Mouse (Mus musculus): ENCODE results near the gene D030056L22Rik.
"Not testable (repeated sequence)": the region's sequence is repeated elsewhere in the genome, so short reads cannot be mapped to it uniquely, and the experiment has no call there.

The D030056L22Rik gene

GRCm38 (mm10) chr19:18712866-18713300 lies at the start of gene D030056L22Rik:
Gene D030056L22Rik, plus strand, starts transcription at chr19:18713193.
- DNase-seq (ENCODE audit: low read depth) = peak; percentile 97

GRCm38 (mm10) chr19:18663904-18664303 lies 49.1 kb upstream of the D030056L22Rik start:
- DNase-seq (ENCODE audit: low read depth) = no peak

GRCm38 (mm10) chr19:18666966-18667365 lies 46.0 kb upstream of the D030056L22Rik start:
- DNase-seq (ENCODE audit: low read depth) = no peak

GRCm38 (mm10) chr19:18669551-18669950 lies 43.4 kb upstream of the D030056L22Rik start:
- no peak for DNase-seq (ENCODE audit: low read depth)

- DNase-seq (ENCODE audit: low read depth) = peak; percentile 96
Observed at GRCm38 (mm10) chr19:18670608-18671007, 42.4 kb upstream of the D030056L22Rik start, which contains the start of gene Carnmt1. Gene Carnmt1, plus strand, starts transcription at chr19:18670764.

- peak; percentile 44 for DNase-seq (ENCODE audit: low read depth)
Observed at GRCm38 (mm10) chr19:18671056-18671741, 41.8 kb upstream of the D030056L22Rik start.

- DNase-seq (ENCODE audit: low read depth) = no peak
Observed at GRCm38 (mm10) chr19:18672498-18672897, 40.5 kb upstream of the D030056L22Rik start.

- DNase-seq (ENCODE audit: low read depth) = no peak
Observed at GRCm38 (mm10) chr19:18673116-18673515, 39.9 kb upstream of the D030056L22Rik start.

GRCm38 (mm10) chr19:18682142-18682541 lies 30.9 kb upstream of the D030056L22Rik start:
- DNase-seq (ENCODE audit: low read depth) = peak; percentile 61

- DNase-seq (ENCODE audit: low read depth) = peak; percentile 68
Observed at GRCm38 (mm10) chr19:18687556-18687955, 25.4 kb upstream of the D030056L22Rik start.

- DNase-seq (ENCODE audit: low read depth) = peak; percentile 58
Observed at GRCm38 (mm10) chr19:18692176-18692575, 20.8 kb upstream of the D030056L22Rik start.

- no peak for DNase-seq (ENCODE audit: low read depth)
Observed at GRCm38 (mm10) chr19:18692768-18693167, 20.2 kb upstream of the D030056L22Rik start.

GRCm38 (mm10) chr19:18695116-18695515 lies 17.9 kb upstream of the D030056L22Rik start:
- DNase-seq (ENCODE audit: low read depth) = no peak

GRCm38 (mm10) chr19:18695552-18695951 lies 17.4 kb upstream of the D030056L22Rik start:
- peak; percentile 39 for DNase-seq (ENCODE audit: low read depth)

- DNase-seq (ENCODE audit: low read depth) = no peak
Observed at GRCm38 (mm10) chr19:18708101-18708500, 4.9 kb upstream of the D030056L22Rik start.

- DNase-seq (ENCODE audit: low read depth) = no peak
Observed at GRCm38 (mm10) chr19:18710903-18711302, 2.1 kb upstream of the D030056L22Rik start.

GRCm38 (mm10) chr19:18711589-18711988 lies 1.4 kb upstream of the D030056L22Rik start:
- DNase-seq (ENCODE audit: low read depth) = no peak

GRCm38 (mm10) chr19:18712153-18712865 lies 684 bp upstream of the D030056L22Rik start:
- peak; percentile 60 for DNase-seq (ENCODE audit: low read depth)

- DNase-seq (ENCODE audit: low read depth) = not testable (repeated sequence)
Observed at GRCm38 (mm10) chr19:18713357-18713756, 364 bp downstream of the D030056L22Rik start.

- peak; percentile 77 for DNase-seq (ENCODE audit: low read depth)
Observed at GRCm38 (mm10) chr19:18716374-18716773, 3.4 kb downstream of the D030056L22Rik start.

- no peak for DNase-seq (ENCODE audit: low read depth)
Observed at GRCm38 (mm10) chr19:18720337-18720736, 7.3 kb downstream of the D030056L22Rik start.

- peak; percentile 22 for DNase-seq (ENCODE audit: low read depth)
Observed at GRCm38 (mm10) chr19:18725186-18725585, 12.2 kb downstream of the D030056L22Rik start.

GRCm38 (mm10) chr19:18730255-18730654 lies 17.3 kb downstream of the D030056L22Rik start:
- DNase-seq (ENCODE audit: low read depth) = no peak
